Mouse (Mus musculus): ENCODE measurements at regions not wholly inside any gene's neighbourhood (a gene's known extent, or its start where the extent isn't known, plus 50 kb on each side); places are given as distances from the start of the nearest gene placed in this dataset.
"Not testable (repeated sequence)": the region's sequence is repeated elsewhere in the genome, so short reads cannot be mapped to it uniquely, and the experiment has no call there.

GRCm38 (mm10) chr10:14977268-14978000, 259.4 kb upstream of the Gje1 start:
- Histone ChIP-seq H3K36me3 (ENCODE audit: control insufficient read depth, insufficient read depth, low read length) (no peaks in the 10 kb centered on the region), H3K4me2 (ENCODE audit: low read depth) (no peak overlapping the region), H3K4me1 (ENCODE audit: control insufficient read depth, insufficient read depth, low read length) (no peaks in the 10 kb centered on the region), H3K4me3 (ENCODE audit: low read depth, low read length) (no peak overlapping the region), H3K9me3 (ENCODE audit: control insufficient read depth, low read length) (no peaks in the 10 kb centered on the region), H3K27ac (ENCODE audit: low read depth, low read length) (no peak overlapping the region), H3K9ac (ENCODE audit: low read length) (no peak overlapping the region), H3K27me3 (ENCODE audit: control insufficient read depth, insufficient read depth, low read length) (no peaks in the 10 kb centered on the region)
- ATAC-seq (ENCODE audit: insufficient read depth, low FRiP score, low TSS enrichment), result no peak
- no peak for DNase-seq (ENCODE audit: low spot score)
- WGBS, result 72% methylated on average over 2 of the region's 2 CpGs

DNA sequence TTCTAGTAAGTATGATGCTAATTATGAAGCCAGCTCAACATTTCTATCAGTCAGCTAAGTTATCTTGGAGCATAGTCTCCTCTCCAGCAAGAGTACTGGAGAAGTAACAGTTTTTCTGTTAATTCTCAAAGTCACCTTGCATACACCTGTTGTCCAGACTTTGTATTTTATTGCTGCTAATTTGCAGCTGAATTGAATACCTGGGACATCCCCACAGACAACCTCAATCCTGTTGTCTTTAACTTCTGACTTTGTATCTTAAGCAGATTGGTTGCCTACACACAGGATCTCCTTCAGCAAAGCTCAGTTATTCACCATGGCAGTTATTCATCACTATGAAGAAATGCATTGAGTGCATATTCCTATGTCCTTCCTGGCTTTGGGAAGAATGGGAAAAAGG, 251.7 kb upstream of the Gje1 start:
- Histone ChIP-seq H3K27ac (ENCODE audit: low read depth, low read length) (no peak overlapping the region), H3K27me3 (ENCODE audit: control insufficient read depth, insufficient read depth, low read length) (no peaks in the 10 kb centered on the region), H3K4me2 (ENCODE audit: low read depth) (no peak overlapping the region), H3K9me3 (ENCODE audit: control insufficient read depth, low read length) (no peaks in the 10 kb centered on the region), H3K36me3 (ENCODE audit: control insufficient read depth, insufficient read depth, low read length) (no peaks in the 10 kb centered on the region), H3K9ac (ENCODE audit: low read length) (no peak overlapping the region), H3K4me3 (ENCODE audit: low read depth, low read length) (no peak overlapping the region), H3K4me1 (ENCODE audit: control insufficient read depth, insufficient read depth, low read length) (no peaks in the 10 kb centered on the region)
- DNase-seq (ENCODE audit: low spot score) (no peak), ATAC-seq (ENCODE audit: insufficient read depth, low FRiP score, low TSS enrichment) (no peak)

- H3K36me3 ChIP-seq (ENCODE audit: control insufficient read depth, insufficient read depth, low read length), result no peaks in the 10 kb centered on the region
- H3K4me2 ChIP-seq (ENCODE audit: low read depth), result no peak overlapping the region
- no peaks in the 10 kb centered on the region for H3K9me3 ChIP-seq (ENCODE audit: control insufficient read depth, low read length)
- DNase-seq (ENCODE audit: low spot score), result no peak
- 63% methylated on average over 1 of the region's 1 CpGs for WGBS
- H3K4me1 ChIP-seq (ENCODE audit: control insufficient read depth, insufficient read depth, low read length), result no peaks in the 10 kb centered on the region
- no peak for ATAC-seq (ENCODE audit: insufficient read depth, low FRiP score, low TSS enrichment)
- H3K4me3 ChIP-seq (ENCODE audit: low read depth, low read length), result no peak overlapping the region
- no peak overlapping the region for H3K9ac ChIP-seq (ENCODE audit: low read length)
- H3K27me3 ChIP-seq (ENCODE audit: control insufficient read depth, insufficient read depth, low read length), result no peaks in the 10 kb centered on the region
- H3K27ac ChIP-seq (ENCODE audit: low read depth, low read length), result no peak overlapping the region
Observed at GRCm38 (mm10) chr10:14967645-14968044, 249.6 kb upstream of the Gje1 start.

DNA sequence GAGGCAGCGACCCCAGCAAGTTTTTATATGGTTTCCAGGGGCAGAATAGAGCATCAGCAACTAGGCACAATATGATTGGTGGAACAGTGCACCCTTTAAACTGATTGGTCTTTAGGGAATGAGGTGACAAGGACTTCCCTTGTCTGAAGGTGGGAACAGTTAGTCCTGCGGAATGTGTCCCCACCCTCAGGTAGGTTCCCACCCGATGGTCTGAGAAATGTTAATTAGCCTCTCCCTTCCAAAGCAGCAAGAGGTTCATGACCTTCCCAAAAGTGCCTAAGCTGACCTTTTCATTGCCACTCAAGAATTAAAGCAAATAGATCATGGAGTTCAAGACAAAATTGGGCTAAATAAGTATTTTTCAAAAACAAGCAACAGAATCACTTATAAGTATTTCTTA, 248.8 kb upstream of the Gje1 start:
- WGBS, result 87% methylated on average over 3 of the region's 3 CpGs
- not testable (repeated sequence) for H3K4me3 ChIP-seq (ENCODE audit: low read depth, low read length); ATAC-seq (ENCODE audit: insufficient read depth, low FRiP score, low TSS enrichment); H3K9me3 ChIP-seq (ENCODE audit: control insufficient read depth, low read length); H3K4me1 ChIP-seq (ENCODE audit: control insufficient read depth, insufficient read depth, low read length); H3K27me3 ChIP-seq (ENCODE audit: control insufficient read depth, insufficient read depth, low read length); H3K9ac ChIP-seq (ENCODE audit: low read length); H3K27ac ChIP-seq (ENCODE audit: low read depth, low read length); DNase-seq (ENCODE audit: low spot score); H3K4me2 ChIP-seq (ENCODE audit: low read depth); H3K36me3 ChIP-seq (ENCODE audit: control insufficient read depth, insufficient read depth, low read length)

DNA sequence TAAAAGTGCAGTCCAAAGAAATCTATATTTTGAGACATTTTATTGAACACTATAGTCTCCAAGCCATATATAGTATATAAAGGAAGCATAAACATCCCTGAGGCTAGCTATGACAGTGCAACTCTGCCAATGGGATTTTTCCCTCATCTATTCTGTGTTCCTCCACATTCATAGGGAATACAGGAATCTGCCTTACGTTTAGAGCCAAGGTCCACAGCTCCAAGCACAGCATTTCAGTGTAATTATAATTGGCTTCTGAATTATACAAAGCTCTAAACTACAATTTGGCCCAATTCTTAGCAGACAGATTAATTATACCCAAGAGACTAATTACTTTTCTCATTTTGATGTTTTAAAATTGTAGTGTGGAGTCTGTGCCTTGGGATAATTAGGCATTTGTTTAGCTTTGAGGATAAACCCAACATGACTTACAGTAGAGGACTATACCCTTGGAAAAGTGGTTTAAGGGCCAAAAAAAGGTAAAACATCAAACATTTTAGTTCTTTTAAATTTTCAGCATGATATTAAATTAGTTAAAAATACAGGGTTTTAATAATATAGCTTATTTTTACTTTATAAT, 235.0 kb upstream of the Gje1 start:
- Histone ChIP-seq H3K9ac (ENCODE audit: low read length) (no peak overlapping the region), H3K4me2 (ENCODE audit: low read depth) (no peak overlapping the region), H3K9me3 (ENCODE audit: control insufficient read depth, low read length) (no peaks in the 10 kb centered on the region), H3K4me3 (ENCODE audit: low read depth, low read length) (no peak overlapping the region), H3K36me3 (ENCODE audit: control insufficient read depth, insufficient read depth, low read length) (no peaks in the 10 kb centered on the region), H3K27me3 (ENCODE audit: control insufficient read depth, insufficient read depth, low read length) (no peaks in the 10 kb centered on the region), H3K27ac (ENCODE audit: low read depth, low read length) (no peak overlapping the region), H3K4me1 (ENCODE audit: control insufficient read depth, insufficient read depth, low read length) (no peaks in the 10 kb centered on the region)
- ATAC-seq (ENCODE audit: insufficient read depth, low FRiP score, low TSS enrichment) (peak; percentile 24; the same call in 1 of the 2 replicates), DNase-seq (ENCODE audit: low spot score) (no peak)
- 53% methylated on average over 1 of the region's 1 CpGs for WGBS

DNA sequence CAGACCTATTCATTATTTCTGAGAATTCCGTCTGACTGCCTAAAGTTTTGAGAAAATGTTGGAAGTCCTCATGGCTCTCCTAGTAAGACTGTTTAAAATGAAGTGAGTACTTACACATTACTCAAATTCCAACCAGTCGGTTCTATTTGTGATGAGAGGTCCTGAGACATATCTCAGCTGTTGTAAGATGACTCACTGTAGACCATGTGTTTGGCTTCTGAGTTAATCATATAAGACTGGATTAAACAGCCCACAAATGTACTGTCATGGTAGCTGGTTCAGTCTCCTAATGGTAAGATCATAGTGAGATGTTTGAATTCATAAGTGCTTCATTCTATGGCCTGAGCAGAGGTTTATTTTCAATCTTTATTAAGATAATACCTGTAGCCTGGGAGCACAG, 223.9 kb upstream of the Gje1 start:
- no peak for DNase-seq (ENCODE audit: low spot score)
- no peaks in the 10 kb centered on the region for H3K27me3 ChIP-seq (ENCODE audit: control insufficient read depth, insufficient read depth, low read length)
- H3K4me1 ChIP-seq (ENCODE audit: control insufficient read depth, insufficient read depth, low read length), result no peaks in the 10 kb centered on the region
- H3K27ac ChIP-seq (ENCODE audit: low read depth, low read length), result no peak overlapping the region
- no peaks in the 10 kb centered on the region for H3K36me3 ChIP-seq (ENCODE audit: control insufficient read depth, insufficient read depth, low read length)
- ATAC-seq (ENCODE audit: insufficient read depth, low FRiP score, low TSS enrichment), result no peak
- no peaks in the 10 kb centered on the region for H3K9me3 ChIP-seq (ENCODE audit: control insufficient read depth, low read length)
- H3K9ac ChIP-seq (ENCODE audit: low read length), result no peak overlapping the region
- 82% methylated on average over 2 of the region's 2 CpGs for WGBS
- no peak overlapping the region for H3K4me2 ChIP-seq (ENCODE audit: low read depth)
- no peak overlapping the region for H3K4me3 ChIP-seq (ENCODE audit: low read depth, low read length)
